Mouse (Mus musculus): Measurements from ENCODE around the gene Mark3. TPM values are rescaled to one million over a fixed set of nuclear protein-coding genes. Genes with fewer than 3 reads are reported as not detected.
A peak's percentile ranks its signal among the peaks of the same experiment; 100 is the strongest.

Gene Mark3
- total and polyA plus RNA-seq, 3 experiments, result 34.3 to 51.2 (median 40.2) TPM

GRCm38 (mm10) chr12:111678670-111678933, 104.3 kb downstream of the Mark3 start:
- Histone ChIP-seq H3K27ac (ENCODE audit: insufficient read depth, low read depth) (peak overlapping the region; percentile 22; the same call in 1 of the 2 replicates), H3K4me3 (replicated peaks in 1 of 3; ENCODE audit: low read depth in 2 of 3, low read length in 2 of 3, poor library complexity in 1 of 3) (peak overlapping the region; percentile 87 to 100 (median 97)), H3K79me2 (replicated peaks; ENCODE audit: control insufficient read depth, extremely low read depth, insufficient read depth, poor library complexity, severe bottlenecking) (peaks cover 21% of the 10 kb centered on the region), H3K9me3 (replicated peaks; ENCODE audit: low read length) (no peaks in the 10 kb centered on the region), H3K4me1 (ENCODE audit: control insufficient read depth in 1 of 2, insufficient read depth in 2 of 2) (peaks cover 23 to 66% of the 10 kb centered on the region in 2 experiments), H3K36me3 (replicated peaks in 1 of 2; ENCODE audit: control insufficient read depth in 1 of 2, insufficient read depth in 1 of 2, low read length in 1 of 2) (peaks cover 33 to 48% of the 10 kb centered on the region in 2 experiments), H3K27me3 (replicated peaks) (no peaks in the 10 kb centered on the region), H3K4me2 (ENCODE audit: insufficient read depth, low read depth, poor library complexity, severe bottlenecking) (peak overlapping the region; percentile 65), H3K9ac (ENCODE audit: insufficient read depth, low read depth) (peak overlapping the region; percentile 44)
- DNase-seq (ENCODE audit: extremely low read depth), result no peak
- TF ChIP-seq MYC (IDR thresholded peaks at IDR 0.05; ENCODE audit: low read depth, low read length) (no peak), ELF1 (IDR thresholded peaks at IDR 0.05; ENCODE audit: low read depth, low read length) (no peak), UBTF (IDR thresholded peaks at IDR 0.05; ENCODE audit: low read depth, low read length) (no peak), NELFE (IDR thresholded peaks at IDR 0.05; ENCODE audit: low read depth, low read length) (no peak), HCFC1 (IDR thresholded peaks at IDR 0.05; ENCODE audit: low read depth, low read length) (no peak), SMC3 (IDR thresholded peaks at IDR 0.05; ENCODE audit: low read depth, low read length) (no peak), POLR2A (IDR thresholded peaks at IDR 0.05; ENCODE audit: low read depth, low read length) (no peak), BHLHE40 (IDR thresholded peaks at IDR 0.05; ENCODE audit: low read depth, low read length) (no peak)
- in situ Hi-C loops (cut with MboI; ENCODE audit: low pct_ligation_motif_present, low pct_unique_long_range_greater_than_20kb, low sequenced_read_pairs) (loop anchor here (5.0 kb wide), 1 partner anchor 34 kb away; the partner anchor contains the start of genes Apopt1 and Bag5), dilution Hi-C loops (cut with MboI; ENCODE audit: extremely low pct_ligation_motif_present, extremely low pct_unique_long_range_greater_than_20kb, low sequenced_read_pairs) (no loop called here)

GRCm38 (mm10) chr12:111678997-111679396, 104.7 kb downstream of the Mark3 start:
- Histone ChIP-seq H3K4me2 (ENCODE audit: insufficient read depth, low read depth, poor library complexity, severe bottlenecking) (peak overlapping the region; percentile 65), H3K27ac (ENCODE audit: insufficient read depth, low read depth) (no peak overlapping the region; the same call in 1 of the 2 replicates), H3K79me2 (replicated peaks; ENCODE audit: control insufficient read depth, extremely low read depth, insufficient read depth, poor library complexity, severe bottlenecking) (peaks cover 21% of the 10 kb centered on the region), H3K9ac (ENCODE audit: insufficient read depth, low read depth) (peak overlapping the region; percentile 44), H3K9me3 (replicated peaks; ENCODE audit: low read length) (no peaks in the 10 kb centered on the region), H3K4me1 (ENCODE audit: control insufficient read depth in 1 of 2, insufficient read depth in 2 of 2) (peaks cover 23 to 66% of the 10 kb centered on the region in 2 experiments), H3K4me3 (replicated peaks in 1 of 3; ENCODE audit: low read depth in 2 of 3, low read length in 2 of 3, poor library complexity in 1 of 3) (peak overlapping the region; percentile 87 to 100 (median 97)), H3K36me3 (replicated peaks in 1 of 2; ENCODE audit: control insufficient read depth in 1 of 2, insufficient read depth in 1 of 2, low read length in 1 of 2) (peaks cover 37 to 52% of the 10 kb centered on the region in 2 experiments), H3K27me3 (replicated peaks) (no peaks in the 10 kb centered on the region)
- dilution Hi-C loops (cut with MboI; ENCODE audit: extremely low pct_ligation_motif_present, extremely low pct_unique_long_range_greater_than_20kb, low sequenced_read_pairs) (no loop called here), in situ Hi-C loops (cut with MboI; ENCODE audit: low pct_ligation_motif_present, low pct_unique_long_range_greater_than_20kb, low sequenced_read_pairs) (loop anchor here (5.0 kb wide), 1 partner anchor 33 kb away; the partner anchor contains the start of genes Apopt1 and Bag5)
- TF ChIP-seq ELF1 (IDR thresholded peaks at IDR 0.05; ENCODE audit: low read depth, low read length), result no peak
- peak; percentile 80 for TF ChIP-seq SIN3A (IDR thresholded peaks at IDR 0.05; ENCODE audit: low read length)
- TF ChIP-seq MXI1 (IDR thresholded peaks at IDR 0.05; ENCODE audit: low read depth, low read length), result 0 out of 2 replicates have a peak, but pooled peaks have one; percentile 54
- DNase-seq (ENCODE audit: extremely low read depth), result no peak

- Histone ChIP-seq H3K4me2 (ENCODE audit: insufficient read depth, low read depth, poor library complexity, severe bottlenecking) (no peak overlapping the region), H3K79me2 (replicated peaks; ENCODE audit: control insufficient read depth, extremely low read depth, insufficient read depth, poor library complexity, severe bottlenecking) (peaks cover 21% of the 10 kb centered on the region), H3K4me3 (replicated peaks in 1 of 3; ENCODE audit: low read depth in 2 of 3, low read length in 2 of 3, poor library complexity in 1 of 3) (no peak overlapping the region), H3K27me3 (replicated peaks) (no peaks in the 10 kb centered on the region), H3K36me3 (replicated peaks in 1 of 2; ENCODE audit: control insufficient read depth in 1 of 2, insufficient read depth in 1 of 2, low read length in 1 of 2) (peaks cover 40 to 60% of the 10 kb centered on the region in 2 experiments), H3K9me3 (replicated peaks; ENCODE audit: low read length) (no peaks in the 10 kb centered on the region), H3K9ac (ENCODE audit: insufficient read depth, low read depth) (no peak overlapping the region), H3K27ac (ENCODE audit: insufficient read depth, low read depth) (no peak overlapping the region), H3K4me1 (ENCODE audit: control insufficient read depth in 1 of 2, insufficient read depth in 2 of 2) (peaks cover 18 to 55% of the 10 kb centered on the region in 2 experiments)
- TF ChIP-seq TCF12 (IDR thresholded peaks at IDR 0.05; ENCODE audit: low read depth, low read length) (no peak), MYC (IDR thresholded peaks at IDR 0.05; ENCODE audit: low read depth, low read length) (no peak), GABPA (IDR thresholded peaks at IDR 0.05; ENCODE audit: insufficient replicate concordance, low read depth, low read length) (no peak), MEF2A (IDR thresholded peaks at IDR 0.05; ENCODE audit: borderline replicate concordance, low read depth, low read length) (no peak)
- in situ Hi-C loops (cut with MboI; ENCODE audit: low pct_ligation_motif_present, low pct_unique_long_range_greater_than_20kb, low sequenced_read_pairs) (no loop called here), dilution Hi-C loops (cut with MboI; ENCODE audit: extremely low pct_ligation_motif_present, extremely low pct_unique_long_range_greater_than_20kb, low sequenced_read_pairs) (no loop called here)
- DNase-seq (ENCODE audit: extremely low read depth), result no peak
Measured at GRCm38 (mm10) chr12:111680661-111681060, 106.3 kb downstream of the Mark3 start.
